Comparison of ENCODE assay signal across 8 mouse cellular contexts in the genomic region with DNA sequence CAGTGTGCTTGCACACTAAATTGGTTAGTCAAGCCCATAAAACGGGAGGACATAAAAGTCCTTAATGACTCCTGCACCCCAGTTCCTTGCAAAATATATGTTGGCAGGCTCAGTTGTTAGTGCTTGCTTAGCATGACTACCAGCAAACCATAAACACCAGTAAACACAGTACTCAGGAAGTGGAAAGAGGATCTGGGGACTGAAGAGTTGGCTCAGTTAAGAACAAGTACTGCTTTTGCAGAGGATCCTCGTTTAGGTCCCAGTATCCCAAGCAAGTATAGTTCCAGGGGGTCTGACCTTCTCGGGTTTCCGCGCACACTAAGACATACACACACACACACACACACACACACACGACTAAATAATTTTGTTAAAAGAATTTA. TPM values are rescaled to one million over a fixed set of nuclear protein-coding genes. Genes with fewer than 3 reads are reported as not detected.
DNase-seq lines count a peak whose midpoint lies in the region; ATAC-seq and TF ChIP-seq lines count a peak whose summit lies in the region.

No protein-coding gene starts in this region.

- peak overlapping the region; percentile 22 for H3K27ac ChIP-seq in left cerebral cortex, adult 2 months
- H3K27ac ChIP-seq in embryonic facial prominence, embryonic 15.5 days (replicated peaks): peak overlapping the region; percentile 91
- peak overlapping the region; percentile 87 for H3K27ac ChIP-seq in limb, embryonic 12.5 days
- H3K27ac ChIP-seq in neural tube, embryonic 15.5 days (replicated peaks): peak overlapping the region; percentile 76

- WGBS in embryonic facial prominence, embryonic 15.5 days: 32% methylated on average over 6 of the region's 6 CpGs
- 37% methylated on average over 6 of the region's 6 CpGs for WGBS in limb, embryonic 12.5 days
- 42% methylated on average over 6 of the region's 6 CpGs for WGBS in neural tube, embryonic 15.5 days

- DNase-seq in left cerebral cortex, adult 2 months (ENCODE audit: extremely low spot score in 1 of 2, low spot score in 2 of 2): no peak
- DNase-seq in left cerebral cortex, adult 8-10 months (ENCODE audit: low spot score in 2 of 2): no peak
- DNase-seq in right cerebral cortex, postnatal 14 days: no peak
- DNase-seq in embryo, embryonic 10 days (ENCODE audit: low spot score): no peak
- no peak for DNase-seq in kidney, adult 18-20 months

- no peaks in the 10 kb centered on the region for H3K9me3 ChIP-seq in embryonic facial prominence, embryonic 15.5 days (replicated peaks)
- no peaks in the 10 kb centered on the region for H3K9me3 ChIP-seq in limb, embryonic 12.5 days
- no peaks in the 10 kb centered on the region for H3K9me3 ChIP-seq in neural tube, embryonic 15.5 days (replicated peaks)

- intact Hi-C loops in left cerebral cortex, adult 2 months (cut with DNase I): no loop called here

- H3K4me1 ChIP-seq in embryonic facial prominence, embryonic 15.5 days: peaks cover 23% of the 10 kb centered on the region
- peaks cover 23% of the 10 kb centered on the region for H3K4me1 ChIP-seq in limb, embryonic 12.5 days (replicated peaks)
- H3K4me1 ChIP-seq in neural tube, embryonic 15.5 days: peaks cover 36% of the 10 kb centered on the region

- peaks cover 23% of the 10 kb centered on the region for H3K36me3 ChIP-seq in embryonic facial prominence, embryonic 15.5 days
- H3K36me3 ChIP-seq in limb, embryonic 12.5 days: peaks cover 33% of the 10 kb centered on the region
- peaks cover 27% of the 10 kb centered on the region for H3K36me3 ChIP-seq in neural tube, embryonic 15.5 days

- no peaks in the 10 kb centered on the region for H3K27me3 ChIP-seq in embryonic facial prominence, embryonic 15.5 days
- no peaks in the 10 kb centered on the region for H3K27me3 ChIP-seq in limb, embryonic 12.5 days
- no peaks in the 10 kb centered on the region for H3K27me3 ChIP-seq in neural tube, embryonic 15.5 days (replicated peaks)

- peak overlapping the region; percentile 69 for H3K4me2 ChIP-seq in embryonic facial prominence, embryonic 15.5 days (replicated peaks)
- H3K4me2 ChIP-seq in limb, embryonic 12.5 days: peak overlapping the region; percentile 80
- peak overlapping the region; percentile 85 for H3K4me2 ChIP-seq in neural tube, embryonic 15.5 days

- peak; percentile 66 for ATAC-seq in embryonic facial prominence, embryonic 15.5 days (ENCODE audit: insufficient number of reproducible peaks, low FRiP score, low TSS enrichment, low read depth)
- ATAC-seq in limb, embryonic 12.5 days (ENCODE audit: insufficient number of reproducible peaks, insufficient read depth, low FRiP score, low TSS enrichment, low read depth): no peak; the same call in 1 of the 2 replicates
- ATAC-seq in neural tube, embryonic 15.5 days (ENCODE audit: low FRiP score): peak; percentile 46

- no peak overlapping the region for H3K9ac ChIP-seq in embryonic facial prominence, embryonic 15.5 days
- H3K9ac ChIP-seq in limb, embryonic 12.5 days (replicated peaks): peak overlapping the region; percentile 18; the same call in 1 of the 2 replicates
- H3K9ac ChIP-seq in neural tube, embryonic 15.5 days (replicated peaks): peak overlapping the region; percentile 62

- TF ChIP-seq CTCF in left cerebral cortex, adult 2 months (IDR thresholded peaks at IDR 0.05): no peak

- peak overlapping the region; percentile 61 for H3K4me3 ChIP-seq in left cerebral cortex, adult 2 months
- peak overlapping the region; percentile 71 for H3K4me3 ChIP-seq in embryonic facial prominence, embryonic 15.5 days (replicated peaks)
- H3K4me3 ChIP-seq in limb, embryonic 12.5 days (replicated peaks): peak overlapping the region; percentile 62
- H3K4me3 ChIP-seq in neural tube, embryonic 15.5 days (replicated peaks): peak overlapping the region; percentile 67

RNA-seq across cellular contexts. Expression of a gene that starts 0.4 kb away (rescaled TPM):
- total RNA-seq in left cerebral cortex, adult 2 months (2021): 10 to 100 TPM; 36.3 to 41.5 TPM
- 10 to 100 TPM; 41.6 to 50.4 (median 43.6) TPM for total RNA-seq in left cerebral cortex, adult 8-10 months (2022)
- 125 and 134 TPM in 2 replicates for polyA plus RNA-seq in embryonic facial prominence, embryonic 15.5 days (2015; fragmentation: Nextera tagmentation; extraction: Ambion mirVana)
- 109 and 111 TPM in 2 replicates for polyA plus RNA-seq in limb, embryonic 12.5 days (2016; fragmentation: Nextera tagmentation; extraction: Ambion mirVana)
- polyA plus RNA-seq in neural tube, embryonic 15.5 days (2015; fragmentation: Nextera tagmentation; extraction: Ambion mirVana): 129 and 134 TPM in 2 replicates

RNA-seq across cellular contexts. Expression of a gene that starts 38.9 kb away (rescaled TPM):
- total RNA-seq in left cerebral cortex, adult 2 months (2021): 100 to 1,000 TPM; 168 to 171 TPM
- total RNA-seq in left cerebral cortex, adult 8-10 months (2022): 100 to 1,000 TPM; 153 to 174 (median 172) TPM
- 145 and 153 TPM in 2 replicates for polyA plus RNA-seq in embryonic facial prominence, embryonic 15.5 days (2015; fragmentation: Nextera tagmentation; extraction: Ambion mirVana)
- 200 and 207 TPM in 2 replicates for polyA plus RNA-seq in limb, embryonic 12.5 days (2016; fragmentation: Nextera tagmentation; extraction: Ambion mirVana)
- 185 and 188 TPM in 2 replicates for polyA plus RNA-seq in neural tube, embryonic 15.5 days (2015; fragmentation: Nextera tagmentation; extraction: Ambion mirVana)

RNA-seq across cellular contexts. Expression of a gene that starts 38.9 kb away (rescaled TPM):
- 10 to 100 TPM; 15.1 to 15.4 TPM for total RNA-seq in left cerebral cortex, adult 2 months (2021)
- total RNA-seq in left cerebral cortex, adult 8-10 months (2022): 10 to 100 TPM; 13.3 to 16.9 (median 14.7) TPM
- 11.4 and 12.9 TPM in 2 replicates for polyA plus RNA-seq in embryonic facial prominence, embryonic 15.5 days (2015; fragmentation: Nextera tagmentation; extraction: Ambion mirVana)
- 11.6 and 13.2 TPM in 2 replicates for polyA plus RNA-seq in limb, embryonic 12.5 days (2016; fragmentation: Nextera tagmentation; extraction: Ambion mirVana)
- 8.1 and 10.9 TPM in 2 replicates for polyA plus RNA-seq in neural tube, embryonic 15.5 days (2015; fragmentation: Nextera tagmentation; extraction: Ambion mirVana)

RNA-seq across cellular contexts. Expression of a gene that starts 47.1 kb away (rescaled TPM):
- total RNA-seq in left cerebral cortex, adult 2 months (2021): not detected
- total RNA-seq in left cerebral cortex, adult 8-10 months (2022): not detected
- polyA plus RNA-seq in embryonic facial prominence, embryonic 15.5 days (2015; fragmentation: Nextera tagmentation; extraction: Ambion mirVana): 1.3 and 2.3 TPM in 2 replicates
- polyA plus RNA-seq in limb, embryonic 12.5 days (2016; fragmentation: Nextera tagmentation; extraction: Ambion mirVana): 2.8 and 3.4 TPM in 2 replicates
- polyA plus RNA-seq in neural tube, embryonic 15.5 days (2015; fragmentation: Nextera tagmentation; extraction: Ambion mirVana): 1.9 and 2.3 TPM in 2 replicates

Comparison
In these comparisons a context has a peak if more than half of its experiments do, and no peak if none do; other contexts are left out.
1. H3K27ac ChIP-seq: peak in every context shown above with its lines; median percentile 91 in embryonic facial prominence, embryonic 15.5 days; 87 in limb, embryonic 12.5 days; 76 in neural tube, embryonic 15.5 days; 22 in left cerebral cortex, adult 2 months.